Mouse (Mus musculus) G1E (cell line): Measurements from ENCODE around the gene Ldb3.

Source experiments
- CTCF ChIP-seq: IDR thresholded peaks from 2 replicates; pipeline ENCODE4 v1.5.1; 2012; ENCODE audit warnings: low read depth, low read length, inconsistent platforms, mixed read lengths
- TAL1 ChIP-seq: conservative IDR thresholded peaks from 2 replicates; pipeline ENCODE4 v1.6.1; 2012; ENCODE audit warnings: low read depth, low read length, inconsistent platforms, mixed read lengths

- TF ChIP-seq CTCF (no peak), TAL1 (no peak)
Observed at GRCm38 (mm10) chr14:34567697-34568096, 20.8 kb downstream of the Ldb3 start.
